Mouse (Mus musculus): ENCODE results near the gene Mamstr. TPM values are rescaled to one million over a fixed set of nuclear protein-coding genes. Genes with fewer than 3 reads are reported as not detected.

The Mamstr gene
- total RNA-seq, 2 experiments from 2014 or later: 6.0 to 8.4 TPM

DNA sequence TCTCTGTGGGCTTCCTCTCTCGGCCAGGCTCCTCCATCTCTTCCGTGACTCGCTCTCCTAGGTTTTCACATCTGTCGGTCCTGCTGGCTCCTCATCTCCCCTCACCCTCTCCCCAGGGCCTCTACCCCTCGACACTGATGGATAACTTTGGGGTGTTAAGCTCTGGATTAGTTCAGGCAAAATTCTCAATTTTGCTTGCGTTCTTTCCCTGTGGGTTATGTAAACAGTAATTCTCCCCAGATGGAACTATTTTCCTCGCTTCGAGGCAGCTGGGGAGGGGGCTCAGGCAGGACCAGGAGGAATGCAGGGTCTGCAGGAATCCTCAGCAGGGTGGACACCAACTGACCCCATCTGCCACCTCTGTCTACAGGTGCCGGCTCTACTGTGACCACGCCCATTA, 46.0 kb downstream of the Mamstr start:
- no peak for DNase-seq (ENCODE audit: low spot score)
- intact Hi-C loops (cut with DNase I): loop anchor here (10.0 kb wide), 1 partner anchor 211 kb away; no protein-coding TSS in a partner anchor

DNA sequence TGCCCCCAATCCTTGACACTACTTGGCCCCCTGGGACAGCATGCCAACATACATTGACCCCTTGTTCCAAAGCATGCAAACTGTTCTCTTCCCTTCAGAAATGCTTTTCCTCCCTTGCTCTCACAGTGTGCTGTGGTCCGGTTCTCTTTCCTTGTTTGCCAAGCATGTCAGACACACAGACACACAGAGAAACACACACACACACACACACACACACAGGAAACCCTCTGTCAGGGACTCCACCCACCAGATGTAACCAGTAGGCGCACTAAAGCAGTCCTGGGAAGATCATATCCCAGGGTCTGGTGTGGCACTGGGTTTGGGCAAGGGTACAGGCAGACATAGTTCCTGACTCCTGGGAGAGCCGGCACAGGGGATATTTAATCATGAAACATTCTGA, 47.1 kb downstream of the Mamstr start:
- intact Hi-C loops (cut with DNase I): loop anchor here (10.0 kb wide), 1 partner anchor 212 kb away; no protein-coding TSS in a partner anchor
- DNase-seq (ENCODE audit: low spot score): no peak

DNA sequence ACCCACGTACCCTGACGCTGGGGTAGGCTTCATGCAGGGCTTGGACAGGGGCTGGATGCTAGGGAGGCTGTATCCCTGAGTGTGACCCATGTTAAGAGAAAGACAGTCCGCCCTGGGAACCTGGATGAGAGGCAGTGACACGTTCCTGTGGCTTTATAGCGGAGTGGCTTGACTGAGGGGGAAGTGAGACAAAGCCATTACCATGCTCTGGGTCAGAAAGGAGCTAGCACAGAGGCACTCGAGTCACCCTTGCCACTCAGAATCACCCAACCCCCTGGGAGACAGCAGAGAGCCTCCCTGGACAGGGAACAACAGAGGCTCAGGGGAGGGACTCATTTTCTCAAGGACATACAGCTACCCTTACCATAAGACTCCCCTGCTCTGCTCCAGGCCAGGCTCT, 49.3 kb downstream of the Mamstr start:
- intact Hi-C loops (cut with DNase I): loop anchor here (10.0 kb wide), 1 partner anchor 214 kb away; no protein-coding TSS in a partner anchor
- DNase-seq (ENCODE audit: low spot score): no peak

DNA sequence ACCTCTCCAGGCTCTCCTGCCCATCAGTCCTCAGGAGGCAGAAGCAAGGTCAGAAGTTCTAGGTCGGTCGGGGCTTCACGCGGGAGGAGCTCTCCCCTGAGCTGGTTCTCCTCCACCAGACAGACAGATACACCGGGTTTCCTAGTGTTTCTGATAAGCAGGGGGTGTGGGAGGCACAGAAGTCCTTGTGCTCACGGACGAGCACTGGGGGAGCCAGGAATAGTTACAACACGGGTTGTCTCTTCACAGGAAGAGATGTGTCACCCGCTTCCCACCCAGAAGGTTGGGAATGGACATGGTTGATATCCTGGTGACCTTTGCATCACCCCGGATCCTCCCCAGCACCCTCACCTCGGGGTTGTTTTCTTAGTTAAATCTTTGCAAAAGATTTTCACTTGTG, 50.0 kb downstream of the Mamstr start:
- DNase-seq (ENCODE audit: low spot score): no peak
- intact Hi-C loops (cut with DNase I): loop anchor here (10.0 kb wide), 1 partner anchor 215 kb away; no protein-coding TSS in a partner anchor

DNA sequence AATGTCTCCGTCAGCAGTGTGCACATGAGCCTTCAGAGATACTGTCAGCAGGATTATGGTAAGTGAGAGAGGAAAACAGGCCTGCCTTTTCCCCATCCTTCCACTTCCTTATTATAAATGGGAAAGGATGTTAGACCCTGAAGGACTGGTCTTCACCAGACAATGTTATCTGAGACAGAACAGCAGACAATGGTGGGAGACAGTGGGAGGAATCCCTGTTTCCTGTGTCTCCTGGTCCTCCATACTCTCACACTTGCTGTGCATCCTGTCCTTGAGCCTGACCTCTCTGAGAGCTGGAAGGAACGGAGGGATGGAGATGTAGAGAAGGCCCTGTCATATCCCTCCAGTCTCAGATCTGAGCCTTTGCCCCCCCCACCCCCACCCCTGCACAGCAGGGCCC, 52.6 kb downstream of the Mamstr start:
- DNase-seq (ENCODE audit: low spot score): no peak
- intact Hi-C loops (cut with DNase I): no loop called here

DNA sequence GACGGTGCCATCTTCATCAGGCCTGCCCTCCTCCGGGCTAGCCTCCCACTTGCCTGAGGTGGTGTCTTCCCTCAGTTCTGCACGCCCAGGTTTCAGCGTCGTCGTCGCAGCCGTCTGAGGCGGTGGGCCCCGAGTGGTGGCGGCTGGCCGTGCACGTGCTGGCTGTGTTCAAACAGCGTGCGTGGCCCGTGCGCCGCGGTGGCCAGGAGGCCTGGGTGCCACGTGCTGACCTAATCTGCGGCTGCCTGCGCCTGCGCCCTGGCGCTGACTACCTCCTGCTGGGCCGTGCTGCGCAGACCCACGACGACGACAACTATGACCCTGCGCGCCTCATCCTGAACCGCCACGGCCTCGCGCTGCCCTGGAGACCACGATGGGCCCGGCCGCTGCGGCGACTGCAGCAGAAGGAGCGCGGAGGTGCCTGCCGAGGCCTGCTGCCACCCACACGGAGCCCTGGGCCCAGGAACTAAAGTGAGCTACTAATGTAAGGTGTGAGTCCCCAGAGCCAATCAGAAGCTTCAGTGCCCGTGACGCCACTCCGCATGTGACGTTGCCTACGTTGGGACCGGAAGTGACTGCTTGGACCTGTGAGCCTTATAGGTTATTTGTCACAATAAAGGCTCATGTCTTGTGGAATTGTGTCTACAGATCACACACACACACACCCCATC, 54.3 kb downstream of the Mamstr start, which contains the start of gene Sec1:
Gene Sec1, minus strand, starts transcription at position 482 of the 671 bp plus-strand sequence.
- DNase-seq (ENCODE audit: low spot score): no peak
- intact Hi-C loops (cut with DNase I): no loop called here

DNA sequence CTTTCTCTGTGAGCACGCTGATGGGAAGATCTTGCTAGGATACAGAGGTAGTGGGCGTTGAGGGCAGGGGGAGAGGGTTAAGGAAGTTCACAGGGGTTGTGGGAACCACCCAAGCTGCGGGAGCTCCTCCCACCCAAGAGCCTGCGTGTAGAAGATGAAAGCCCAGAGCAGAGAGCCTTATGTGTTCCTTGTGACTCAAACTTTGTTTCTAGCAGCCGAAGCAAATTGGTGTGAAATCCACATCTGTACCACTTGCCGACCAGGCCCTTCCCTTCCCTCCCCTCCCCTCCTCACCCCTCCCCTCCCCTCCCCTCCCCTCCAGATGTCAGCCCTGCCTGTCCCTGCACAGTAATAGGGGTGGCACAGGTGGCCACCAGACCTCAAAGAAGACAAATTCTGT, 55.3 kb downstream of the Mamstr start:
- intact Hi-C loops (cut with DNase I): no loop called here
- DNase-seq (ENCODE audit: low spot score): no peak

Other genes with a start within 250 kb of the Mamstr start
- 100 to 1,000 TPM; 110 to 111 TPM for gene Snrnp70, start 244.2 kb upstream of the Mamstr start, total RNA-seq (2021)
- 1 to 10 TPM; 3.2 to 3.7 TPM for gene Kcna7, start 234.3 kb upstream of the Mamstr start, total RNA-seq (2021)
- under 1 TPM; 0.14 to 0.39 TPM for gene Ntf5, start 226.3 kb upstream of the Mamstr start, total RNA-seq (2021)
- not detected for gene Lhb, start 219.2 kb upstream of the Mamstr start, total RNA-seq (2021)
- 10 to 100 TPM; 93.1 to 98.1 TPM for gene Gys1, start 205.1 kb upstream of the Mamstr start, total RNA-seq (2021)
- 10 to 100 TPM; 28.5 to 29.3 TPM for gene Ruvbl2, start 201.9 kb upstream of the Mamstr start, total RNA-seq (2021)
- 100 to 1,000 TPM; 210 to 232 TPM for gene Ftl1, start 180.1 kb upstream of the Mamstr start, total RNA-seq (2021)
- gene Bax, start 173.1 kb upstream of the Mamstr start, total RNA-seq (2021): 10 to 100 TPM; 24.7 to 26.7 TPM
- not detected for gene Tulp2, start 158.1 kb upstream of the Mamstr start, total RNA-seq (2021)
- 1 to 10 TPM; 4.0 to 5.1 TPM for gene Gm45808, start 153.2 kb upstream of the Mamstr start, total RNA-seq (2021)
- gene Dhdh, start 151.2 kb upstream of the Mamstr start, total RNA-seq (2021): 1 to 10 TPM; 5.9 to 6.7 TPM
- 100 to 1,000 TPM; 126 to 129 TPM for gene Nucb1, start 129.6 kb upstream of the Mamstr start, total RNA-seq (2021)
- gene Ppp1r15a, start 113.7 kb upstream of the Mamstr start, total RNA-seq (2021): 10 to 100 TPM; 22.7 to 23.9 TPM
- 1 to 10 TPM; 2.2 to 4.7 TPM for gene Plekha4, start 113.6 kb upstream of the Mamstr start, total RNA-seq (2021)
- gene Hsd17b14, start 85.1 kb upstream of the Mamstr start, total RNA-seq (2021): under 1 TPM; 0.18 to 0.59 TPM
- gene Bcat2, start 69.8 kb upstream of the Mamstr start, total RNA-seq (2021): 100 to 1,000 TPM; 188 to 200 TPM
- gene Fgf21, start 24.5 kb upstream of the Mamstr start, total RNA-seq (2021): not detected
- gene Fut1, start 22.7 kb upstream of the Mamstr start, total RNA-seq (2021): not detected
- gene Izumo1, start 18.2 kb upstream of the Mamstr start, total RNA-seq (2021): under 1 TPM; 0.21 to 0.39 TPM
- gene Rasip1, start 12.5 kb upstream of the Mamstr start, total RNA-seq (2021): 10 to 100 TPM; 26.3 to 33.6 TPM
- under 1 TPM; 0.47 to 0.78 TPM for gene Fut2, start 26.4 kb downstream of the Mamstr start, total RNA-seq (2021)
- gene Ntn5, start 44.0 kb downstream of the Mamstr start, total RNA-seq (2021): under 1 TPM; 0.14 to 0.29 TPM
- under 1 TPM in 1 of 2 experiments, not detected in 1; 0.16 TPM for gene Sec1, start 54.4 kb downstream of the Mamstr start, total RNA-seq (2021)
- 1 to 10 TPM; 2.5 to 3.8 TPM for gene Car11, start 59.9 kb downstream of the Mamstr start, total RNA-seq (2021)
- gene Dbp, start 65.1 kb downstream of the Mamstr start, total RNA-seq (2021): 100 to 1,000 TPM in 1 of 2 experiments, 10 to 100 TPM in 1; 13.6 to 153 TPM
- 100 to 1,000 TPM; 507 to 553 TPM for gene Rpl18, start 75.5 kb downstream of the Mamstr start, total RNA-seq (2021)
- gene Sphk2, start 78.0 kb downstream of the Mamstr start, total RNA-seq (2021): 10 to 100 TPM; 15.8 to 16.7 TPM
- under 1 TPM; 0.20 to 0.34 TPM for gene Fam83e, start 81.2 kb downstream of the Mamstr start, total RNA-seq (2021)
- gene Spaca4, start 85.8 kb downstream of the Mamstr start, total RNA-seq (2021): not detected
- gene Lmtk3, start 143.8 kb downstream of the Mamstr start, total RNA-seq (2021): under 1 TPM in 1 of 2 experiments, not detected in 1; 0.14 TPM
- not detected for gene Sult2b1, start 144.7 kb downstream of the Mamstr start, total RNA-seq (2021)
- 10 to 100 TPM; 63.2 to 65.5 TPM for gene Cyth2, start 174.6 kb downstream of the Mamstr start, total RNA-seq (2021)
- under 1 TPM; 0.55 to 0.70 TPM for gene Kcnj14, start 184.8 kb downstream of the Mamstr start, total RNA-seq (2021)
- gene Grwd1, start 191.0 kb downstream of the Mamstr start, total RNA-seq (2021): 10 to 100 TPM in 1 of 2 experiments, 1 to 10 TPM in 1; 10.0 to 11.2 TPM
- gene Kdelr1, start 232.8 kb downstream of the Mamstr start, total RNA-seq (2021): 100 to 1,000 TPM in 1 of 2 experiments, 10 to 100 TPM in 1; 97.5 to 114 TPM
- gene Grin2d, start 238.4 kb downstream of the Mamstr start, total RNA-seq (2021): under 1 TPM; 0.36 to 0.49 TPM